Mouse (Mus musculus): ENCODE data around the gene Bcl7a. TPM values are rescaled to one million over a fixed set of nuclear protein-coding genes. Genes with fewer than 3 reads are reported as not detected.

The Bcl7a gene
- polyA plus RNA-seq, 1 experiment from 2014 or later, result 80.6 TPM

DNA sequence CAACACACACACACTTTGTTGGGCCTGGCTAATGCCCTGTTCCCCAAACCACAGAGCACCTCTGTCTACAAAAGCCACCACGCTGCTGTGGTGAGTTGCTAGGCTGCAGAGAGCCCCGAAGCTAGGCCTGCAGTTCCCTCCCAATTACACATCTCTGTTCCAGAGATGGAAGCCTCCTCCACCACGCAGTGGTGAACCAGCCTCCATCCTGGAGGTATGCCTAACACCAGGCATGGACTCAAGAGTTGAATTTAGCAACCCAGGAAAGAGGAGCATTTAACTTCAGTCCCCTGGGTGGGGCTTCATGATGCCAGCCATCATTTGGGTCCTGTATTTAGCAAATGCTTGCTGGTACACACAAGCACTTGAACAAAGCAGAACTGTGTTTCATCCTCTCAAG lies 5.2 kb upstream of the Bcl7a start:
- Histone ChIP-seq H3K27me3 (no peaks in the 10 kb centered on the region), H3K4me2 (replicated peaks) (no peak overlapping the region), H3K9me3 (no peaks in the 10 kb centered on the region), H3K4me1 (peaks cover 6% of the 10 kb centered on the region), H3K9ac (replicated peaks) (no peak overlapping the region), H3K36me3 (no peaks in the 10 kb centered on the region), H3K4me3 (no peak overlapping the region), H3K27ac (replicated peaks) (no peak overlapping the region)
- ATAC-seq (replicated peaks), result no peak
- WGBS, result 75% methylated on average over 3 of the region's 3 CpGs

DNA sequence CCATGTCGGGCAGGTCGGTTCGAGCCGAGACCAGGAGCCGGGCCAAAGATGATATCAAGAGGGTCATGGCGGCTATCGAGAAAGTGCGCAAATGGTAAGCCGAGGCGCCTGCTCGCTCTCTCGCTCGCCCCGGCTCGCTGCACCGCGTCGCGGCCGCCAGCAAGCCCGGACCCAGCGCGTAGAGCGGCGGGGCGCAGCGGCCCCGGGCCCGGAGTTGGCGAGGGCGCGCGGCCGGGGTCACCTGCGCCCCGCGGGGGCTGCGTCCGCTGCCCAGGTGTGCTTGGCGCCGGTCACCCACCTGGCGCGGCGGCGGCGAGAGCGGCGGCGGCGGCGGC lies 961 bp downstream of the Bcl7a start:
- Histone ChIP-seq H3K4me3 (peak overlapping the region; percentile 93), H3K27ac (replicated peaks) (peak overlapping the region; percentile 100), H3K36me3 (no peaks in the 10 kb centered on the region), H3K4me1 (peaks cover 43% of the 10 kb centered on the region), H3K27me3 (no peaks in the 10 kb centered on the region), H3K9me3 (no peaks in the 10 kb centered on the region), H3K4me2 (replicated peaks) (peak overlapping the region; percentile 75), H3K9ac (replicated peaks) (peak overlapping the region; percentile 97)
- under 1% methylated on average over 51 of the region's 51 CpGs for whole genome bisulfite sequencing
- ATAC-seq (replicated peaks), result peak; percentile 47

DNA sequence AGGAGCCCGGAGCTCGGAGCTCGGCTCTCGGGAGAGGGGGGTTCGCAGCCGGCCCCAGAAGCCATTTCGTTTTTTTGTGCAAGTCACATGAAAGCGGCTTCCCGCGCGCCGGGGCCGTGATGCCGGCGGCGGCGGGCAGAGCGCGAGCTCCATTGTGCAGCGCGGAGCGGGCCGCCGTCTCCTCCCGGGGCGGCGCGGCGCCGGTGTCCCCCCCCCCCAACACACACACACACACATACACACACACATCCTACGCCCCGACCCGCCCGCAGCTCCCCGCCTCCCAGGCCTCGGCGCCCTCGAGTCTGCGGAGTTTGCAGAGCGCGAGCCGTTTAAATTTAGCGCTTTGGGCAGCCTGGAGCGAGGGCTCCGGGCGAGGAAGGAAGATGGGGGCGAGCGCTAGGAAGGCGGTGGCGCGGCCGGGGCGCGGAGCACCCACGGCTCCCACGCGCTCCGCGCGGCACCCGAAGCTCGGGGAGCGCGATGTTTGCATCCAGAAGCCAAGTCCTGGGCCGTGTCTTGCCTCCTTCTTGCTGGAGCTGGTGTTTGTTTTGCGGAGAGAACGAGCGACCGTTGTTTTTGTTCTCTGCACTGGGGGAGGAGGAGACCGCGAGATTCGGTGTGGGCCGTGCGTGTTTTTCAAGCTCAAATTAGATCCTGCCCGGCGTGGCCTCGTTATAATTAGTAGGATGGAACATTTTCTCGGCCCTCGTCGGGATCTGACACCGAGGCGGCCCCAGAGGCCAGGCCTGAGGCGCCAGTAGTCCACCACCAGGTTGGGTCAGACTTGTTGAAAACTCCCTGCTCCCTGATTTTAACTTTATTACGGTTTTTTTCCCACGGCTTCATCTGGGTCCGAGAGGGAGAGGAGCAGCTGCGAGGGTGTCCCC lies 1.6 kb downstream of the Bcl7a start:
- Histone ChIP-seq H3K4me3 (peak overlapping the region; percentile 93), H3K36me3 (no peaks in the 10 kb centered on the region), H3K9ac (replicated peaks) (peak overlapping the region; percentile 97), H3K27me3 (no peaks in the 10 kb centered on the region), H3K4me2 (replicated peaks) (peak overlapping the region; percentile 75), H3K4me1 (peaks cover 46% of the 10 kb centered on the region), H3K27ac (replicated peaks) (peak overlapping the region; percentile 100), H3K9me3 (no peaks in the 10 kb centered on the region)
- under 1% methylated on average over 79 of the region's 87 CpGs for WGBS
- ATAC-seq (replicated peaks), result peak; percentile 23

DNA sequence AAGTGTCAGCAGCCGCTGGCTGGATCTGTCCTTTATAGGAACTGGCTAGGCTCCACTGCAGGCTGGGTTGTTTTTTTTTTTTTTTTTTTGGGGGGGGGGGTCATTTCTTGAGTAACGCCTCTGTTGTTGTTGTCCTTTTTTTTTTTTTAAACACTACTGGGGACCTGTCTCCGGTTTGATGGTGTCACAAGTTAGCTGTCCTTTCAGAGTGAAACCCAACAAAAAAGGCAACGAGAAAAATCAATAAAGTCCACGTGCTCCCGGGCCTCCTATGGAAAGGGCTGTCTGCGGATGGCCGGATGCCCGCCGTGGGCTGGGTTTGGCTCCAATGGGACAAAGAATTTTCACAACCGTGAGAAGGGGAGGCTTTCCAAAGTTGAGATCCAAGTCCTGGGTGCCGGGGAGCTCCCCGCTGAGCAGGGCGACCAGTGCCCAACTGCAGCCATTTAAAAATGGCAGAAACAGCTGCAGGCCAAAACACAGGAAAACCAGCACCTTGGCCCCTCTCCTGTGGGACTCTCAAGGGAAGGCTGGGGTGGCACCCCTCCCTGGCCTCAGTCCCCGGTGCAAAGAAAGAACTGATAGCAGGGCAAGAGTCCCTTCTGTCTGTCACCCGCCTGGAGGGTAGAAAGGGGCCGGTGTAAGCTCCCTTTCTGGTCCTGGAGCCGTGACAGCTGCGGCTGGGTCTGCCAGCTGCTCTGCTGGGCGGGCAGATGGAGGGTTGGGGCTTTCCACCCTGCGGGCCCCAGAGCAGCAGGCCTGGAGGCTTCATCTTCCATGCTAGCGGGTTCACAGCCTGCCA lies 2.4 kb downstream of the Bcl7a start:
- peak; percentile 74 for ATAC-seq (replicated peaks)
- no peaks in the 10 kb centered on the region for H3K9me3 ChIP-seq
- H3K27ac ChIP-seq (replicated peaks), result peak overlapping the region; percentile 100
- H3K36me3 ChIP-seq, result no peaks in the 10 kb centered on the region
- H3K4me3 ChIP-seq, result peak overlapping the region; percentile 93
- WGBS, result under 1% methylated on average over 22 of the region's 22 CpGs
- peaks cover 55% of the 10 kb centered on the region for H3K4me1 ChIP-seq
- peak overlapping the region; percentile 97 for H3K9ac ChIP-seq (replicated peaks)
- H3K4me2 ChIP-seq (replicated peaks), result peak overlapping the region; percentile 75
- H3K27me3 ChIP-seq, result no peaks in the 10 kb centered on the region

DNA sequence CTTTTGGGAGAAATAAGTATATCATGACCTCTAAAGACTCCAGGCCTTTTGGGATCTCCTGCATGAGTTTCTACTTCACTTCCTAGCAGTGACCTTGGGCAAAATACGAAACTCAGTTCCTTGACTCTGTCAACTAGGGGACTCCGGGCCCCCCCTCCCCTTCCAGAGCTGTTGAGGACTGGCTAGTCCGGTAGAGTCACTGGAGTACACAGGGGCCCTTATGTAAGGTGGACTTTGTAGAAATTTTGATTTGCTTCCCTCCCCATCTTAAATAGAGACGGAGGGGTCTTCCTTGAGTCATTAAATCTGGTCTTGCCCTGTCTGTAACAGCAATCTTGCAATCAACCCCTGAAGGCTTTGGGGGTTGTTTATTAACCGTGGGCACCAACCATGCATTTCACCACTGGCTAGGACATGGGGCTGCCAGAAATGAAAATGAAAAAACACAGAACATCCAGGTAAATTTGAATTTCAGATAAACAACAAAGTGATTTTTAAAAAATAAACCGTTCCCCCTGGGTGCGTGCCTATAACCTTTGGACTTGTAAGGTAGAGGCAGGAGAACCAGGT lies 3.2 kb downstream of the Bcl7a start:
- Histone ChIP-seq H3K36me3 (no peaks in the 10 kb centered on the region), H3K27me3 (no peaks in the 10 kb centered on the region), H3K4me1 (peaks cover 53% of the 10 kb centered on the region), H3K9me3 (no peaks in the 10 kb centered on the region), H3K4me2 (replicated peaks) (peak overlapping the region; percentile 75), H3K4me3 (peak overlapping the region; percentile 93), H3K27ac (replicated peaks) (peak overlapping the region; percentile 100), H3K9ac (replicated peaks) (peak overlapping the region; percentile 97)
- no peak for ATAC-seq (replicated peaks)
- WGBS, result 63% methylated on average over 7 of the region's 7 CpGs

DNA sequence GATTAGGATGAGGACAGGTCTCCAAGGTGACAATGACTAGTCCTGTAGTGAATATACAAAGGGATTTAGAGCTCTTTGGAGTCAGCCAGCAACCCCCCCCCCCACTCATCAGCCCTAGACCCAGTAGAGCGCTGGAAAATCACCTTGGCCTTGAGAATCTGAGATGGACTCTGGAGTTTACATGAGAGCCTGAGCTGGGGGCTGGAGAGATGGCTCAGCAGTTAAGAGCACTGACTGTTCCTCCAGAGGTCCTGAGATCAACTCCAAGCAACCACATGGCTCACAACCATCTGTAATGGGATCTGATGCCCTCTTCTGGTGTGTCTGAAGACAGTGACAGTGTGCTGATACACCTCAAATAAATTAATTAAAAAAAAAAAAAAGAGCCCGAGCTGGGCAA lies 4.4 kb downstream of the Bcl7a start:
- WGBS, result 70% methylated on average over 2 of the region's 2 CpGs
- peak overlapping the region; percentile 18; the same call in 1 of the 2 replicates for H3K27ac ChIP-seq (replicated peaks)
- H3K9me3 ChIP-seq, result no peaks in the 10 kb centered on the region
- no peak for ATAC-seq (replicated peaks)
- H3K9ac ChIP-seq (replicated peaks), result no peak overlapping the region
- H3K4me2 ChIP-seq (replicated peaks), result peak overlapping the region; percentile 20; the same call in 1 of the 2 replicates
- peaks cover 56% of the 10 kb centered on the region for H3K4me1 ChIP-seq
- H3K4me3 ChIP-seq, result no peak overlapping the region
- H3K27me3 ChIP-seq, result no peaks in the 10 kb centered on the region
- H3K36me3 ChIP-seq, result 0 out of 2 replicates have a peak, but pooled peaks cover 3% of the 10 kb centered on the region

DNA sequence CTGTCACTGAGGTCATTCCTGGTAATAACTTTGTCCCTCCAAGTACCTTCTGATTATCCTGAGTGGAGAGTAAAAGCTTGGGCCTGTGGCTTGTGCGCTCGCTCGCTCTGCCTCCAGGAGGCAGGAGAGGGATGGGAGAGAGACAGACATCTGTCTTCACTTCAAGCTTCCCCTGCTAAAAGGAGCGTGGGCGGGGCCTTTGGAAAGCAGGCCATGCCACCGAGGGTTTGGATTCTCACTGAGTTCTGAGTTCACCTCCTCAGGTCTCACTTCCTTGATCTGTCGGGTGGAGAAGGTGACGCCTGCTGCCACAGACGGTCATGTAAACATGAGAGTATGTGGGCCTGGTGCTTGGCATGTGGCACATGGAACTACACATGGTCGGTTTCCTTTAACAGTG lies 6.8 kb downstream of the Bcl7a start:
- no peak for ATAC-seq (replicated peaks)
- H3K4me1 ChIP-seq, result peaks cover 51% of the 10 kb centered on the region

DNA sequence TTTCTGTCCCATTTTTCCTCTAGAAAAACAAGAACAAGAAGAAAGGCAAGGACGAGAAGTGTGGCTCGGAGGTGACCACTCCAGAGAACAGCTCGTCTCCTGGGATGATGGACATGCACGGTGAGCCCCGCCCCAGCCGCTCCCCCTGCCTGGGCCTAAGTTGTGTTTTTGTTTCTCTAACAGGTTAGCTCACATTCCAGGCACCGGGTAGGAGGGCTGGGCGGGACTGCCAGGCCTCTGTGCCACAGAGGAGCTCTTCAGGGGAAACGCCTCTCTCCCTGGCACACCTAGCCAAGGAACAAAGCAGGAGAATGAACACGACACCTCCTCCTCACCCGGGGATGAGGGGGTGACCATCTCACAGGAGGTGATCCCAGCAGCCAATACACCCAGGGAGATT lies 12.3 kb downstream of the Bcl7a start:
- ATAC-seq (replicated peaks), result no peak
- peaks cover 58% of the 10 kb centered on the region for H3K36me3 ChIP-seq
- H3K27ac ChIP-seq (replicated peaks), result no peak overlapping the region
- no peak overlapping the region for H3K4me2 ChIP-seq (replicated peaks)
- peaks cover 8% of the 10 kb centered on the region; the same call in 1 of the 2 replicates for H3K4me1 ChIP-seq
- no peak overlapping the region for H3K4me3 ChIP-seq
- H3K27me3 ChIP-seq, result no peaks in the 10 kb centered on the region
- no peak overlapping the region for H3K9ac ChIP-seq (replicated peaks)
- 79% methylated on average over 11 of the region's 11 CpGs for WGBS
- H3K9me3 ChIP-seq, result no peaks in the 10 kb centered on the region

More for the DNA sequence above, 6.8 kb downstream of the Bcl7a start:
- H3K9ac ChIP-seq (replicated peaks), result no peak overlapping the region
- no peaks in the 10 kb centered on the region for H3K27me3 ChIP-seq
- H3K4me2 ChIP-seq (replicated peaks), result no peak overlapping the region
- WGBS, result 64% methylated on average over 10 of the region's 10 CpGs
- H3K9me3 ChIP-seq, result no peaks in the 10 kb centered on the region
- H3K27ac ChIP-seq (replicated peaks), result 0 out of 2 replicates have a peak overlapping the region, but pooled peaks have one; percentile 5
- H3K4me3 ChIP-seq, result no peak overlapping the region
- H3K36me3 ChIP-seq, result peaks cover 5% of the 10 kb centered on the region

DNA sequence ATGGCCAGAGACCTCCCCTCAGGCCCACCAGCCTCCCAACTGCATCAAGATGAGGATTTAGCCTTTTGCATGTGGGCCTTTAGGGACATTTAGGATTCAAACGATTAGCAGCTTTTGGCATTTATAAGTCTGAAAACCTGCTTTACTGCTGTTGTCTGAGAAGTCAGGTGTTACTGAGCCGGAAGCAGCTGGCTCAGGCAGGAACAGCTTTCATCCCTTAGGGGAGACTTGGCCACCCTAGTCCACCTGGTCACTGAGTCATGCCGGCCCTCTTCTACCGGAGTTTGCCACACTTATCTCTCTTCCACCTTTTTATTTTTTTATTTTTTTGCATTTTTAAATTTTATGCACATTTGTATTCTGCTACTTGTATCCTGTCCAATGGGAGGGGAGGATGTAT lies 13.6 kb downstream of the Bcl7a start:
- no peak for ATAC-seq (replicated peaks)
- H3K9me3 ChIP-seq, result no peaks in the 10 kb centered on the region
- H3K9ac ChIP-seq (replicated peaks), result no peak overlapping the region
- H3K27ac ChIP-seq (replicated peaks), result no peak overlapping the region
- H3K4me2 ChIP-seq (replicated peaks), result no peak overlapping the region
- H3K36me3 ChIP-seq, result peaks cover 70% of the 10 kb centered on the region
- no peaks in the 10 kb centered on the region for H3K27me3 ChIP-seq
- no peak overlapping the region for H3K4me3 ChIP-seq
- WGBS, result 92% methylated on average over 4 of the region's 4 CpGs
- H3K4me1 ChIP-seq, result peaks cover 6% of the 10 kb centered on the region; the same call in 1 of the 2 replicates

DNA sequence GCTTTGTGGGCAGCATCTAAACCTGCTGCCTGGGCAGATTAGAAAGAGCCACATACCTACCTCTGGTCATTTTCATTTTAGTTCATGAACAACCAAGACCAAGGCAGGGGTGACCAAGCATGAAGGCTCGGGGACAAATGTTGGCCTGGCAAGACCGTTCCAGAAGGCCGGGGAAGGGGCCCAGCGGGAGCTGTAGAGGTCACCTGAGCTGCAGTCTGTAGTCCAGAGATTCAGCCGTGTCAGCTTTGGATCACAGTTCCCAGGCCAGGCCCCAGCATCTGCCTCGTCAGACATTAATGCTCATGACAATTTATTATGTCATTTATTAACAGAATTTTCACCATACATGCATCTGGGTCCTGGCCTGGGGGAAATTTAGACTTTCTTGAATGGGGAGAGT lies 15.8 kb downstream of the Bcl7a start:
- 91% methylated on average over 6 of the region's 6 CpGs for WGBS
- H3K36me3 ChIP-seq, result peaks cover 90% of the 10 kb centered on the region
- no peak for ATAC-seq (replicated peaks)

DNA sequence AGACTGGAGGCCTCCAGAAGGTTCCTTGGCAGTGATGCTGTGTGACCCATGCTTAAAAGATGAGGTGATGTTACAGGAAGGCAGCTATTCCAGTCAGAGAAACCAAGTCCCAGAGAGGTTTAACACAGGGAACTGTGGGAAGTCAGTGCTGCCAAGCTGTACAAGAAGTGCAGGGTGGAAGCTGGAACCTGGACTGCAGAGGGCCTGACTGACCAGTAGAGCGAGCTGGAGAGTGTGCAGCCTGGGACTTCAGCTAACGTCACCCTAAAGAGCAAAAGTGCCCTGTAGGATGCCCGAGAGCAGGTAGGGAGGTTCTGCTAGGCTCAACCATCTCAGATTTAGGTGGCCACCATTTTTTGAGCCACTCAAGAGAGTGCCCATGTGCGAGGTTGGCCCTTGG lies 19.3 kb downstream of the Bcl7a start:
- Histone ChIP-seq H3K4me1 (no peaks in the 10 kb centered on the region), H3K9ac (replicated peaks) (no peak overlapping the region), H3K4me2 (replicated peaks) (no peak overlapping the region), H3K9me3 (no peaks in the 10 kb centered on the region), H3K27me3 (no peaks in the 10 kb centered on the region), H3K4me3 (no peak overlapping the region), H3K27ac (replicated peaks) (no peak overlapping the region), H3K36me3 (peaks cover 96% of the 10 kb centered on the region)
- WGBS, result 90% methylated on average over 4 of the region's 4 CpGs
- no peak for ATAC-seq (replicated peaks)

More for the DNA sequence above, 15.8 kb downstream of the Bcl7a start:
- Histone ChIP-seq H3K27me3 (no peaks in the 10 kb centered on the region), H3K27ac (replicated peaks) (no peak overlapping the region), H3K9ac (replicated peaks) (no peak overlapping the region), H3K4me3 (no peak overlapping the region), H3K4me1 (no peaks in the 10 kb centered on the region), H3K9me3 (no peaks in the 10 kb centered on the region), H3K4me2 (replicated peaks) (no peak overlapping the region)

All from forebrain, embryonic 15.5 days (tissue).